Mouse (Mus musculus) naive thymus-derived CD4-positive, alpha-beta T cell, adult 2 months (primary cell): ENCODE results near the gene Coro7.
A peak's percentile ranks its signal among the peaks of the same experiment; 100 is the strongest.
"Not testable (repeated sequence)": the region's sequence is repeated elsewhere in the genome, so short reads cannot be mapped to it uniquely, and the experiment has no call there.

Source experiments
- DNase-seq: peaks from one replicate; pipeline ENCODE4 v3.0.0-alpha.2; 2011; ENCODE audit warnings: low read depth

The Coro7 gene

GRCm38 (mm10) chr16:4594814-4595526, 84.6 kb downstream of the Coro7 start:
- DNase-seq, result peak; percentile 36

- peak; percentile 39 for DNase-seq
Observed at GRCm38 (mm10) chr16:4593971-4594813, 85.4 kb downstream of the Coro7 start, which contains the start of gene Glis2. TSS of gene Glis2 (plus strand) at chr16:4594713.

- peak; percentile 65 for DNase-seq
Observed at GRCm38 (mm10) chr16:4592909-4593875, 86.4 kb downstream of the Coro7 start.

- DNase-seq, result peak; percentile 67
Observed at GRCm38 (mm10) chr16:4590236-4590635, 89.3 kb downstream of the Coro7 start.

GRCm38 (mm10) chr16:4587516-4588210, 91.9 kb downstream of the Coro7 start:
- DNase-seq, result no peak

- DNase-seq, result peak; percentile 96
Observed at GRCm38 (mm10) chr16:4586531-4587123, 93.0 kb downstream of the Coro7 start.

GRCm38 (mm10) chr16:4585642-4586530, 93.7 kb downstream of the Coro7 start:
- DNase-seq, result peak; percentile 53

- DNase-seq, result no peak
Observed at GRCm38 (mm10) chr16:4584438-4584837, 95.1 kb downstream of the Coro7 start.

- DNase-seq, result peak; percentile 58
Observed at GRCm38 (mm10) chr16:4583807-4584206, 95.8 kb downstream of the Coro7 start.

- DNase-seq, result not testable (repeated sequence)
Observed at GRCm38 (mm10) chr16:4581179-4581578, 98.4 kb downstream of the Coro7 start.

GRCm38 (mm10) chr16:4578630-4579029, 100.9 kb downstream of the Coro7 start:
- no peak for DNase-seq

- peak; percentile 46 for DNase-seq
Observed at GRCm38 (mm10) chr16:4576873-4577272, 102.7 kb downstream of the Coro7 start.
